Mouse (Mus musculus) Patski (cell line): ENCODE measurements around the gene Gm21915. TPM values are rescaled to one million over a fixed set of nuclear protein-coding genes. Genes with fewer than 3 reads are reported as not detected.

Experiments
- ATAC-seq: fragments of 100-300 bp; one replicate; pipeline ENCODE4 v1.8.0; 2021
- CTCF ChIA-PET: fragments of 350-600 bp; sonication (Branson Sonifier 250); formaldehyde crosslinking; loops from one replicate; lab custom pipeline; 2022; ENCODE audit warnings: inconsistent platforms; lab: Charles Lee
- POLR2A ChIA-PET: fragments of 350-600 bp; sonication (Branson Sonifier 250); formaldehyde crosslinking; loops from one replicate; lab custom pipeline; 2022; ENCODE audit warnings: antibody characterized with exemption, inconsistent platforms; lab: Charles Lee
- DNase-seq: peaks from one replicate; pipeline ENCODE4 v3.0.0-alpha.2; 2011; ENCODE audit warnings: low read depth, low spot score
- H3K27me3 ChIP-seq: fragments of 371-371 bp; one replicate; pipeline ENCODE4 v1.5.1; 2021
- CTCF ChIP-seq: fragments of 100-300 bp; IDR thresholded peaks from one replicate; pipeline ENCODE4 v1.5.1; 2021
- in situ Hi-C: fragments of 300-500 bp; cut with MboI; formaldehyde crosslinking; loops from 3 replicates; pipeline ENCODE4 v1.11.1; 2018; ENCODE audit warnings: low pct_unique_long_range_greater_than_20kb, mixed read lengths
- polyA plus RNA-seq: library from polyadenylated mRNA; unstranded; gene quantifications from one replicate; pipeline ENCODE4 v1.2.3, GENCODE M21; 2021

Gene Gm21915
- polyA plus RNA-seq, 1 experiment from 2014 or later, result not detected

DNA sequence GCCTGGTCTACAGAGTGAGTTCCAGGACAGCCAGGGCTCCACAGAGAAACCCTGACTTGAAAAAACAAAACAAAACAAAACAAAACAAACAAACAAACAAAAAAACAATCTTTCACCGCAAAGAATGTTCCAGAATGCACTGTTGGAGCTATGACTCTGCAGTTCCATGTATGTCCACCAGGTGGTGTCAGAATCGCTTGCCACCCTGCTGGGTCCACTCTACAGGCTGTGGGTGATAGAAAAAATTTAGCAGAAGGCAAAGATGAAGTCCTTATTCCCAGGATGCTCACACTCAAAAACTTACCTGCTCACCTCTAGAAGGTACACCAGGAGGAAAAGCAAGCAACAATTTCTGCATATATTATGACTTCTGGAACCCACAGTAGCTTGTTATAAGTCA, 34.4 kb upstream of the Gm21915 start:
- POLR2A ChIA-PET, result no interaction called here
- CTCF ChIA-PET, result interaction anchor here (0.7 to 3.9 kb wide), 12 partner anchors 9 to 121 kb away, joined by 3 to 45 read pairs (median 4); no protein-coding TSS in a partner anchor
- TF ChIP-seq CTCF, result peak; percentile 91
- ATAC-seq (no peak), DNase-seq (no peak)
- in situ Hi-C loops, result loop anchor here (25.0 kb wide), 1 partner anchor 551 kb away; no protein-coding TSS in a partner anchor
- H3K27me3 ChIP-seq, result peaks cover 4% of the 10 kb centered on the region

DNA sequence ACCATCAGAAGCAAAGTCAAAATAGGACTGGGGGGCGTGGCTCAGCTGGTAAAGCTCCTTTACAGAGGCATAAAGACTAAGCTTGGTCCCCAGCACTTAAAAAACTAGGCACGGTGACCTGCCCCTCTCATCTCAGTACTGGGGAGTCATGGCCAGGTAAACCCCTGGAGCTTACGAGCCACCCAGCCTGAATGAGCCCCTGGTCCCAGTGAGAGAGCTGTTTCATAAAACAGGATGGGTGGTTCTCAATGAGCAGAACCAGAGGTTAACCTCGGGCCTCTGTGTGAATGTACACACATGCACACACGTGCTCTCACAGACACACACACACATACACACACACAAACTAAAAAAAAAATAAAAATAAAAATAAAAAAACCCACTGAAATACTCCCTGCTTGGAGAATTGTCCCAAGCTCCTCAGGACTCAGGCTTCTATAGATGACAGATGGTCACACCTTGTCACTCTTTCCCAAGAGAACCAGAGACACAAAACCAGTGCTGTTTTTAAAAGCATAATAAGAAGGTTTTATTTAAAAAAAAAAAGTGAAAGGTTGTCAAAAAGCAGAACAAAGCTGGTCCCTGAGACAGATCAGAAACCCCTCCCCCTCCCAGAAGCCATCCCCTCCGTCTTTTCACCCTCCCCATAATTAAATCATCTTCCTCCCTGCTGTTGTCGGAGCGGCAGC, 32.6 kb upstream of the Gm21915 start:
- ATAC-seq (no peak), DNase-seq (no peak)
- in situ Hi-C loops, result loop anchor here (25.0 kb wide), 1 partner anchor 549 kb away; no protein-coding TSS in a partner anchor
- CTCF ChIA-PET, result interaction anchor here (2.1 to 3.9 kb wide), 4 partner anchors 11 to 119 kb away, joined by 6 to 45 read pairs (median 18); no protein-coding TSS in a partner anchor
- no peak for TF ChIP-seq CTCF
- peaks cover 4% of the 10 kb centered on the region for H3K27me3 ChIP-seq
- POLR2A ChIA-PET, result interaction anchor here (0.6 to 0.7 kb wide), 3 partner anchors 34 to 120 kb away, joined by 3 read pairs; no protein-coding TSS in a partner anchor

DNA sequence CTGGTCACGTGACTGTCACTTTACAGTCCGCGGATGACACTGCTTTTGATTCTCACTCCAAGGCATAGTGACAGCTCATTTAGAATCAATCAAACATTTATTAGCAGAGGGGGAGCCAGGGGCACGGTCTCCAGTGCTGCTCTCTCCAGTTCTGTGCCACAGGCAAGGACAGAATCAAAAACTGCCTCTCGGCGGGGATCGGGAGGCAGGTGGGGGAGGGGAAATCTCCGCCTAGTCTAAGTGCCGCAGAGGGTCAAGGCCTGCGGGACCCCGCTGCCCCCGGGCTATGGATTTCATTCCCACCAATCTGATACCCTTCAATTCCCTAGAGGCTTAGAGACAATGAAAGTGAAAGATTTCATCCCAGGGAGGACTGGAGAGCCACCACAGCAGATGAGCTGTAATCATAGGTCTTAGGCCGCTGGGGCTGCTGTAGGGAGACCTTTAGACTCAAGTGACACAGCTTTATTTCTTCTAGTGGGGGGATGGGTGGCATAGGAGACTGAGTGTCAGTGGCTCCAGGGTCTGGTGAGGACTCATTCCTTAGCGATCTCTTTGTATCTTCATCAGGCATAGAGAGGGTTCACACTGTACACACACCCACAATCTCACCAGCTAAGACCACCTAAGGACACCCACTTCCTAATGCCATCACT, 31.9 kb upstream of the Gm21915 start:
- CTCF ChIA-PET, result interaction anchor here (2.1 to 3.9 kb wide), 4 partner anchors 11 to 118 kb away, joined by 6 to 45 read pairs (median 18); no protein-coding TSS in a partner anchor
- no peak for TF ChIP-seq CTCF
- ATAC-seq (no peak), DNase-seq (no peak)
- peaks cover 4% of the 10 kb centered on the region for H3K27me3 ChIP-seq
- POLR2A ChIA-PET, result interaction anchor here (0.7 kb wide), 2 partner anchors 34 to 71 kb away, joined by 3 read pairs; no protein-coding TSS in a partner anchor
- in situ Hi-C loops, result loop anchor here (25.0 kb wide), 1 partner anchor 549 kb away; no protein-coding TSS in a partner anchor

DNA sequence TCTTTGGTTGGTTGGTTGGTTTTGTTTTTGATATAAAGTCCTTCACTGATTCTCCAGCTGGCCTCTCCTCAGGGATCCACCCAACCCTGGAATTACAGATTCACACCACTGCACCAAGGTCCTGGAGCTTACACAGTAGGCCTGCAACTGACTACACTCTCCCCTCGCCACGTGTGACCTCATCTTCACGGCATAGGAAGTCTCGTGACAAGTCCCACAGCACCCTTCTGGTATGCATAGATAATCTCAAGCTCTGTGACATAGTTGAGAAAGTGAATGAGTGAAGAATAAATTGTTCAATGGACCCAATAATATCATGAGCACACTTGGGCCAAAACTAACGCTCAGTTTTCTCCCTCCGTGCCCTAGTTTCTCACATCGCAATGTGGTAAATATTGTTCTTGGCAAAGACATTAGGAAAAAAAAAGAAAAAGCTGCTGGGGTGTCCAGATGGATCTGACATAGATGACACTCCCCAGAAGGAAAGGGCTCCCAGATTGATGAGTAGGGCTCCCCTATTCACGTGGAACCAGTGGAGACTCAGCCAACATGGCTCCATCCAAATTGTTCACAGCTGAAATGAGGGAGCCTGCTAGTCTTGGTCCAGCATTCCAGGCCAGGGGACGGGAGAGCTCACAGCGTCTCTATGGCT, 30.8 kb upstream of the Gm21915 start:
- peaks cover 4% of the 10 kb centered on the region for H3K27me3 ChIP-seq
- DNase-seq, result no peak
- TF ChIP-seq CTCF, result no peak
- in situ Hi-C loops, result loop anchor here (25.0 kb wide), 1 partner anchor 548 kb away; no protein-coding TSS in a partner anchor
- CTCF ChIA-PET, result interaction anchor here (1.3 kb wide), 1 partner anchor 23 kb away, joined by 5 read pairs; no protein-coding TSS in a partner anchor
- POLR2A ChIA-PET, result no interaction called here
- ATAC-seq, result no peak

DNA sequence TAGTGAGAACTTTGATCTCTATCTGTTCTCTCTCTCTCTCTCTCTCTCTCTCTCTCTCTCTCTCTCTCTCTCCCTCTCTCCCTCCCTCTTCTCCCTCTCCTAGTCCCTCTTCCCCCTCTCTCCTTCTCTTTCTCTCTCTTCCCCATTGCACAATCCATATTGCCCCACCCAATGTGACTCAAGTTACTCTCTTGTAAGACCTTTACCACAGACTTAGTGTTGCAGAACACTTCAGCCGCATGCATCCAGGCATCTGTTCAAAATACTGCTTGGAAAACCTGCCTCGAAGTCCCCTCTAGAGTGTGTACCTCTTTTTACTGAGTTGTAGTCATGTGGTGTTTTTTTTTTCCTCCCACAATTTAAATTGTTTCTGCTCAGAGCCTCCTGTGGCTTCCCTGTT, 29.1 kb upstream of the Gm21915 start:
- peaks cover 4% of the 10 kb centered on the region for H3K27me3 ChIP-seq
- no peak for TF ChIP-seq CTCF
- ChIA-PET CTCF (interaction anchor here (0.9 kb wide), 1 partner anchor 109 kb away, joined by 3 read pairs; no protein-coding TSS in a partner anchor), POLR2A (interaction anchor here (1.2 kb wide), 1 partner anchor 91 kb away, joined by 3 read pairs; no protein-coding TSS in a partner anchor)
- in situ Hi-C loops, result loop anchor here (25.0 kb wide), 1 partner anchor 546 kb away; no protein-coding TSS in a partner anchor
- DNase-seq, result no peak
- ATAC-seq, result peak; percentile 60

DNA sequence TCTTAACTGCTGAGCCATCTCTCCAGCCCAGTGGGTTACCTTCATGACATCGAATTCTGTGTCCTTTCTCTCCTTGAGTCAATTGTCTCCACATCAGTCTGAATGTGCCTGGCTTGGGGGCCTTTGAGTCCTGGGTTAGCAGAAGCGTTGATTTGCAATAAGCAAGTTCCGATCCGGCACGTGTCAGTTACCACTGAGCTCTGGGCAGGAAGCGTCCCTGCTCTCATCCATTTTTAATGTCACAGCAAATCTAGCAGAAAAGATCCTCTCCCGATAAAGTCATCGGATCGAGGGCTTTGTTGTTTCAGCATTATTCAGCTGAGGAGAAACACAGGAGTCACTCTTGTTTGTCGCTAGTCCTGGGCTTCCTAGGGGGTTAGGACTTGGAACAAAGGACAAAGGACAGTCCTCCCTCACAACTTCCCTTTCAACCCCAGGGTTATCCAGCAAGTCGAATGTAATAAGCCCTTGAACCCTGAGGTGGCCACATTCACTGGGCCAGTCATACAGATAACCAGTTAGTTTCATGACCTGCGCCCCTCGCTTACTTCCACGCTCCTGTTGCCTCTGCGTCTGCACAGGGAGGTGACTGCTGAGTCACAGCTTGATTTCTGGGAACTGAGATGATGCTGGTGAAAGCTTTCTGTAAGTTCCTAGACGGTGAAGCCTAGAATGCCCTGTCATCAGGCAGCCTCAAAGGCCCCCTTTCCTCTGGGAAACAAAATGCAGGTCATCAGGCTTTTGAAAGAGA, 27.8 kb upstream of the Gm21915 start:
- DNase-seq (no peak), ATAC-seq (no peak)
- H3K27me3 ChIP-seq, result peaks cover 4% of the 10 kb centered on the region
- no peak for TF ChIP-seq CTCF
- POLR2A ChIA-PET, result no interaction called here
- CTCF ChIA-PET, result interaction anchor here (1.5 kb wide), 1 partner anchor 108 kb away, joined by 6 read pairs; no protein-coding TSS in a partner anchor
- in situ Hi-C loops, result loop anchor here (25.0 kb wide), 1 partner anchor 545 kb away; no protein-coding TSS in a partner anchor

DNA sequence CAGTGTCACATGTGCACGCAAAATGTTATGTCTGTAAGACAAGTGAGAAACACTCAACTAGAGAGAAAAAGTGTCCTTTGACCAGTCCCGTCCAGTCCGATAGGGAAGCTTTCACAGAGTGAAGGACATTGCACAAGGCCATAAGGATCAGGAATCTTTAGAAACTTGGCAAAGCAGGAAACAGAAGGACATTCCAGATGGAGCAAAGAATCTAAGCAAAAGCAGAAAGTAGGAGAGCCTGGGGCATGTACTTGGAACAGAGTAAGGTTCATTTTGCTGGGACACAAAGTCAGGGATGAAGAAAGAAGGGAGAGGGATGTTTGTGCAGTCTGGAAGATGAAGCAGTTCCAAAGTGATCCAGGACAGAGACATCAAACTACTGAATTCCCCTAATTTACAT, 21.0 kb upstream of the Gm21915 start:
- H3K27me3 ChIP-seq, result peaks cover 4% of the 10 kb centered on the region
- no peak for TF ChIP-seq CTCF
- POLR2A ChIA-PET, result no interaction called here
- DNase-seq (no peak), ATAC-seq (no peak)
- CTCF ChIA-PET, result no interaction called here
- in situ Hi-C loops, result loop anchor here (25.0 kb wide), 1 partner anchor 538 kb away; no protein-coding TSS in a partner anchor

DNA sequence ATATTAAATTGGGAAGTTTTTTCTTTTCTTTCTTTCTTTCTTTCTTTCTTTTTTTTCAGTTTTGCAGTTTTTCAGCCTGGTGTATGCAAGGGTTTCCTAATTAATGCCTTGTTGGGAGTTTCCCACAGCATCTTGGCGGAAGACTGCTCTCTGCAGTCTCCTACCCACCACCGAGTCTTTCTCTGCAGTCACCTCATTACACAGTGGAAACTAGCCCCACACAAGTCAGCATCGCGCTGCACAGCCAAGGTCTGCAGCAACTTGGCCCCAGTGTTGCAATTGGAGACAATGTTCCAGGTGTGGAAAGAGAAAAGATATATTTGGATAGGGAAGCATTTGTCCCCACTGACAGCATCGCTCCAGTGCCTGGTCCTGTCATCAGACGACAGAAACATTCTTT, 20.4 kb upstream of the Gm21915 start:
- in situ Hi-C loops, result loop anchor here (25.0 kb wide), 1 partner anchor 537 kb away; no protein-coding TSS in a partner anchor
- TF ChIP-seq CTCF, result no peak
- ChIA-PET CTCF (no interaction called here), POLR2A (no interaction called here)
- DNase-seq (no peak), ATAC-seq (no peak)
- peaks cover 4% of the 10 kb centered on the region for H3K27me3 ChIP-seq

DNA sequence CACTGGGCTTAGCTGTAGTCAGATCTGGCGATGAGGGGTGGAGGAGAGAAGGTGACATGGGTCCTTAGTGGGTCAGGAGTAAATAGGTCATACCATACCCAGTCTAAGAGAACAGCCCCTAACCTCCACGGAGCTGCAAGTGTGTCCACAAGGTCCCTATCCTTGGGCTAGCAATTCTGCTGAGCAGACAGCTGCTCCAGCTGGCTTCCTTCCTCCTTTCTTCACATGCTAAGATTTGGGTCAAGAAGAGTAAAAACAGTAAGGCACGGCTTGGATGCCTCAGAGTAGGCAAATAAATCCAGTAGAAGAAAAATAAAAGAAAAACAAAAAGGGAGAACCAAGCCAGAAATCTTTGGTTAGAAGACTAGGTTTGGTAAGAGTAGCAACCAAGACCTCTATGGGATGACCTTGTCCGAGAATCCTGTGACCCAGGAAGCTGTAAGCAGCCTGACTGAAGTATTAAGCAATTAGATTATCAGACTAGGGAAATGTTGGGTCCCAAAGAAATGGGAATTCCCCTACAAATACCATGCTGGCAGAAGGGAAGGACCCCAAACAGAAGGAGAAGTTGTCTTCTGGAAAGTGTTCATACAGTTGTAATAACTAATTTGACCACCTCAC, 19.1 kb upstream of the Gm21915 start:
- DNase-seq (no peak), ATAC-seq (no peak)
- POLR2A ChIA-PET, result no interaction called here
- H3K27me3 ChIP-seq, result peaks cover 4% of the 10 kb centered on the region
- CTCF ChIA-PET, result no interaction called here
- TF ChIP-seq CTCF, result no peak
- in situ Hi-C loops, result no loop called here
